Mouse (Mus musculus): ENCODE results near the gene 4930535I16Rik.

GRCm38 (mm10) chr4:123918851-123919250 lies 1.0 kb upstream of the 4930535I16Rik start:
- TF ChIP-seq CTCF (IDR thresholded peaks at IDR 0.05; ENCODE audit: low read depth, low read length): no peak
- no peak for TF ChIP-seq POLR2A (IDR thresholded peaks at IDR 0.05; ENCODE audit: insufficient read depth, low read length)
